Mouse (Mus musculus) duodenum, adult 2 months (tissue): ENCODE measurements around the gene Igf2bp3. TPM values are rescaled to one million over a fixed set of nuclear protein-coding genes. Genes with fewer than 3 reads are reported as not detected.

Source experiments
- polyA plus RNA-seq: library from polyadenylated mRNA; depleted of rRNA; stranded (reverse); fragments of >200 nt; gene quantifications from 2 replicates; pipeline ENCODE4 v1.2.3, GENCODE M21; 2012; ENCODE audit warnings: low replicate concordance; rRNA removed

Gene Igf2bp3
- 0.04 and 0.08 TPM in 2 replicates for polyA plus RNA-seq

GRCm38 (mm10) chr6:49214928-49215747 is at the start of gene Igf2bp3:
Igf2bp3 (minus strand) TSS chr6:49214957.

GRCm38 (mm10) chr6:49263847-49264243 is 49.1 kb upstream of the Igf2bp3 start, which contains the start of gene Tra2a:
Tra2a (minus strand) TSS chr6:49264033.

GRCm38 (mm10) chr6:49073304-49074116 is 141.2 kb downstream of the Igf2bp3 start, which contains the start of gene Malsu1:
Malsu1 (plus strand) TSS chr6:49073795.

GRCm38 (mm10) chr6:49036275-49037267 is 178.2 kb downstream of the Igf2bp3 start, which contains the start of gene Gpnmb:
Gpnmb (plus strand) TSS chr6:49036546.

Other genes starting within 250 kb of the Igf2bp3 start
- gene Doxl2, start 240.0 kb downstream of the Igf2bp3 start, polyA plus RNA-seq: not detected in 2 replicates
- not detected in 2 replicates for gene Svs1, start 228.1 kb downstream of the Igf2bp3 start, polyA plus RNA-seq
- 0.53 and 1.6 TPM in 2 replicates for gene Gpnmb, start 178.4 kb downstream of the Igf2bp3 start, polyA plus RNA-seq
- gene Malsu1, start 141.2 kb downstream of the Igf2bp3 start, polyA plus RNA-seq: 19.1 and 44.3 TPM in 2 replicates
- 9.4 and 9.6 TPM in 2 replicates for gene Tra2a, start 49.1 kb upstream of the Igf2bp3 start, polyA plus RNA-seq
- gene Ccdc126, start 104.3 kb upstream of the Igf2bp3 start, polyA plus RNA-seq: 0.49 and 0.57 TPM in 2 replicates
- gene Fam221a, start 152.8 kb upstream of the Igf2bp3 start, polyA plus RNA-seq: 2.0 and 4.2 TPM in 2 replicates
- not detected in 2 replicates for gene Stk31, start 180.6 kb upstream of the Igf2bp3 start, polyA plus RNA-seq